Mouse (Mus musculus) embryonic stem cell, embryonic (primary cell): ENCODE data around the gene BC100530.
"Not testable (repeated sequence)": the region's sequence is repeated elsewhere in the genome, so short reads cannot be mapped to it uniquely, and the experiment has no call there.

ENCODE experiments used
- CTCF ChIA-PET, 4 experiments: fragments of 300-600 bp in 2 of 4; fragments of 350-600 bp in 2 of 4; sonication (Branson Sonifier 250); formaldehyde crosslinking; loops; one replicate each; lab custom pipeline; 2022; ENCODE audit warnings: inconsistent platforms in 2 of 4; lab: Charles Lee
- POLR2A ChIA-PET, 4 experiments: fragments of 300-600 bp in 2 of 4; fragments of 350-600 bp in 2 of 4; sonication (Branson Sonifier 250); formaldehyde crosslinking; loops; one replicate each; lab custom pipeline; 2022; ENCODE audit warnings: antibody characterized with exemption in 4 of 4, inconsistent platforms in 1 of 4; lab: Charles Lee

Gene BC100530

DNA sequence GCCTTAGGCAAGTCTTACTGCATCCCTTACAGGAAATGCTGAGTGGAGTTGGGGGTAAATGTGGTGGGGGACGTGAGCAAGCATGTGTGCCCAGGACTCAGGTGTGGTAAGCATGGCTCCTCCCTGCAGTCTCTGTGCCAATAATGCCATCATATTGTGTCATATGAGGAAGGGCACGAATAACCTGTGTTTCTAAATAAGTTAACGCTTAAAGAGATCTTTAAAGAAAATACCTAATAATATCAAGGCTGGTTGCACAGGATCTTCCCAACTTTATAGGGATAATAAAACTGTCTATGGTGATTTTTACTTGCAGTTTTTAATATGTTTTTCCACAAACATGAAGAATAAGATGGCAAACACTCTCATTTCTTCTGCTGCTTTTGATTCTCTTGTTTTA lies at the start of gene BC100530:
Gene BC100530, minus strand, starts transcription at position 101 of the 400 bp plus-strand sequence.
- POLR2A ChIA-PET = not testable (repeated sequence)

DNA sequence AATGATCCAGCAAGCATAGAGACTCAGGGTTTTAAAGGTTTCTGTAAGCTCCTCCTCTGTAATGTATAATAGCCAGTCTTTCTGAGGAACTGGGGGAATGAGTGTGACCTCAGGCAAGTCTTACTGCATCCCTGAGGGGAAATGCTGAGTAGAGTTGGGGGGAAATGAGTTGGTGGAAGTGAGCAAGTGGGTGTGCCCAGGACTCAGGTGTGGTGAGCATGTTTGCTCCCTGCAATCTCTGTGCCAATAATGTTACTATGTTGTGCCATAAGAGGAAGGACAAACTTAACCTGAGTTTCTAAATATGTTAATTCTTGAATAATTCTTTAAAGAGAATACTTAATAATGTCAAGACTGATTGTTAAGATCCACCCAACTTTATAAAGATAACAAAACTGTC lies 40.8 kb upstream of the BC100530 start, which contains the start of gene Stfa2:
Gene Stfa2, minus strand, starts transcription at position 101 of the 400 bp plus-strand sequence.
- ChIA-PET CTCF (no interaction called here), POLR2A (no interaction called here)

More for the DNA sequence above, at the start of gene BC100530:
- CTCF ChIA-PET = not testable (repeated sequence)

DNA sequence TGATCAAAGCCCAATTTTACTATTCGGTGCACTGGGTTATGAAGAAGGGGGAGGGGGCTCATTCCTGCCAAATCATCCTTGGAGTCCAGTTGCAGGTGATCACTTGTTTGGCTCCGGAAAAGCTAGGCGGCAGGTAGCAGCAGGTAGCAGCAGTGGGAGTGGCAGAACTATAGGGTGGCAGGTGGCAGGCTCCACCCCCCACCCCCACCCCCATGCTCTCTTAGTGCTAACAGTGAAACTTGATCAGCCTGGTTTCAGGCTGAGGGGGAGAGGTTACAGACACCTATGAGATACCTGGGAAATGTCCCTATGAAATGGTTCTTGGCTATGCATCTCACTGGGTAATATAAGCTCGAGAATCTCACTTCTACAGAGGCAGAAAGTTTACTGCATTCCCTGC lies 21.5 kb upstream of the BC100530 start:
- POLR2A ChIA-PET = no interaction called here

DNA sequence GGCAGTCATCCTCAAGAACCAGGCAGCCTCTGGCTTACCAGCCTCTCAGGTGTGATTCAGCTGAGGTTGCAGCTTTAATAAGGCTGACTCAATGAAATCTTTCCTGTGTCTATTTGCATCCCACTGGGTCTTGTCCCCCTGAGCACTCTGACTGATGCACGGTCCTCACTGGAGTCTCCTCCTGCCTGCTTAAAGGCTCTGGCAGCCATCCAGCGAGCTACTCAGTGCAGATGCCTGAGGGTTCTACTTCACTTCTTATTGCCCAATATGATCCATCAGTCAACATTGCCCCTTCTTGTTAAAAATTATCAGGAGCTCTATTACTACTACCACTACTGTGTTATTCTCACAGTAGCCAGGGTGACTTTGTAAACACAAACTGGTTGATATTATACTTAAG lies 30.4 kb downstream of the BC100530 start:
- CTCF ChIA-PET = no interaction called here
- POLR2A ChIA-PET = no interaction called here

More for the DNA sequence above, 21.5 kb upstream of the BC100530 start:
- CTCF ChIA-PET = no interaction called here

DNA sequence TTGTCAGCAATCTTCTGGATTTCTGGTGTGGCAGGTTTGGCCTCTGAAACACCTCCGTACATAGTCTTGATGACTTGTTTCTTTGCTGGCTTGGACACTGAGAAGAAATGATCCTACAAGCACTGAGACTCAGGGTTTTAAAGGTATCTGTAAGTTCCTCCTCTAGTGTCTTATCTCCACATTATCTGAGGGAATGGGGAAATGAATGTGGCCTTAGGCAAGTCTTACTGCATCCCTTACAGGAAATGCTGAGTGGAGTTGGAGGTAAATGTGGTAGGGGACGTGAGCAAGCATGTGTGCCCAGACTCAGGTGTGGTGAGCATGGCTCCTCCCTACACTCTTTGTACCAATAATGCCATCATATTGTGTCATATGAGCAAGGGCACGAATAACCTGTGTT lies 33.3 kb downstream of the BC100530 start, which contains the start of gene BC117090:
Gene BC117090, minus strand, starts transcription at position 101 of the 400 bp plus-strand sequence.
- ChIA-PET CTCF (no interaction called here), POLR2A (no interaction called here)

DNA sequence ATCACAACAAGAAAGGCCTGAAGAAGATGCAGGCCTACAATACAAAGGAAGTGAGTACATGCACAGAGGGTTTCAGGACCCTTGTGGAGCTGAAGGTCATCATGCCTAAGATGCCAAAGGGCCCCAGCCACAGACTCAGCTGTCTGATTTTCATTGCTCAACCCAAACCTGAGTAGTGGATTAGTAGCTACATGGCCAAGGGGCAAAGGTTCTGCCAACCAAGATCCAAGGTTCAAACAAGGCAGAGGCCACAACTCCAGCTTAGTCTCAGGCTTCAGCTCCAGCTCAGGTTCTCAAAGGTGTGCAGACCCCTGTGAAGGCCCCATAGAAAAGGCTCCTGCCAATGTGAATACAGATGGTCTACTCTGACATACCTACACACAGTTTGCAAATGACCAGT lies 48.3 kb downstream of the BC100530 start:
- POLR2A ChIA-PET = interaction anchor here in 1 of 4 experiments (0.6 kb wide), 1 partner anchor 25 kb away, joined by 3 read pairs; no protein-coding TSS in a partner anchor

DNA sequence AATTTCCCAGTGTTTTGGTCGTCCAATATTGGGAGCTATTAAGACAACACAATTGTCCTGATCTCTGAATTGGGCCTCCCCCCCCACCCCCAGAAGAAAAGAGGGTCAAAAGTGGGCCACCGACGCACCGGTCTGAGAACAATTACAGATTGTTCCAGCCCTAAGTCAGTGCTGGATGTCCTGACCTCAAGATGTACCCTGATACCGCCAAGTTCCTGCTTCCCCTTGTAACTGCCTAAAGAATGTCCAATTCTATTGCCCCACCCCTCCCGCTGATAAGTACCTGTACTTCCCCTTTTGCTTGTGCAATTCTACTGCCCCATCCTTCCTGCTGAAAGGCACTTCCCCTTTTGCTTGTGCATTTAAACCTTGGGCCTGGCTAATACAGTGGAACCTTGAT lies 51.4 kb downstream of the BC100530 start:
- CTCF ChIA-PET, POLR2A ChIA-PET: not testable (repeated sequence)

More for the DNA sequence above, 48.3 kb downstream of the BC100530 start:
- CTCF ChIA-PET = no interaction called here
